9 mouse cellular contexts compared by ENCODE assay signal in genomic region chr8:80830724-80831566, GRCm38 (mm10). TPM values are rescaled to one million over a fixed set of nuclear protein-coding genes. Genes with fewer than 3 reads are reported as not detected.
DNase-seq lines count a peak whose midpoint lies in the region; ATAC-seq lines count a peak whose summit lies in the region.
"Had no signal": no experiment of that assay in that cellular context is flagged by ENCODE, and none has a peak within 500 bp of the region (broad histone marks: within the 10 kb centered on the region; RNA-seq: fewer than 3 reads in every experiment).

No protein-coding gene starts in this region.

- H3K4me2 ChIP-seq in forebrain, embryonic 13.5 days = peak overlapping the region; percentile 27
- no peak overlapping the region for H3K4me2 ChIP-seq in forebrain, embryonic 14.5 days (ENCODE audit: low read length)
- H3K4me2 ChIP-seq in limb, embryonic 12.5 days = peak overlapping the region; percentile 9; the same call in 1 of the 2 replicates

- H3K36me3 ChIP-seq in forebrain, embryonic 13.5 days (ENCODE audit: poor library complexity, severe bottlenecking) = no peaks in the 10 kb centered on the region
- H3K36me3 ChIP-seq in forebrain, embryonic 10.5 days (replicated peaks) = no peaks in the 10 kb centered on the region
- no peaks in the 10 kb centered on the region for H3K36me3 ChIP-seq in forebrain, embryonic 14.5 days (ENCODE audit: control insufficient read depth, insufficient read depth, low read length)
- no peaks in the 10 kb centered on the region for H3K36me3 ChIP-seq in limb, embryonic 12.5 days

- peak; percentile 63 for ATAC-seq in forebrain, embryonic 13.5 days
- ATAC-seq in forebrain, embryonic 14.5 days = peak; percentile 64
- peak; percentile 61; the same call in 1 of the 2 replicates for ATAC-seq in limb, embryonic 12.5 days (ENCODE audit: insufficient number of reproducible peaks, insufficient read depth, low FRiP score, low TSS enrichment, low read depth)
- no peak for ATAC-seq in erythroid progenitor cell, adult 5-6 weeks (replicated peaks; ENCODE audit: low FRiP score, poor library complexity, severe bottlenecking)

- H3K4me3 ChIP-seq in forebrain, embryonic 13.5 days = no peak overlapping the region
- H3K4me3 ChIP-seq in forebrain, embryonic 10.5 days = no peak overlapping the region
- H3K4me3 ChIP-seq in forebrain, embryonic 14.5 days (ENCODE audit: low read depth, low read length) = no peak overlapping the region
- no peak overlapping the region for H3K4me3 ChIP-seq in limb, embryonic 12.5 days (replicated peaks)

- H3K9ac ChIP-seq in forebrain, embryonic 13.5 days = no peak overlapping the region
- H3K9ac ChIP-seq in forebrain, embryonic 14.5 days (ENCODE audit: low read length) = no peak overlapping the region
- no peak overlapping the region for H3K9ac ChIP-seq in limb, embryonic 12.5 days (replicated peaks)

- H3K27ac ChIP-seq in forebrain, embryonic 13.5 days = peak overlapping the region; percentile 78
- H3K27ac ChIP-seq in forebrain, embryonic 10.5 days = no peak overlapping the region
- H3K27ac ChIP-seq in forebrain, embryonic 14.5 days (ENCODE audit: low read depth, low read length) = peak overlapping the region; percentile 15
- peak overlapping the region; percentile 75 for H3K27ac ChIP-seq in limb, embryonic 12.5 days

- no peak for DNase-seq in forebrain, embryonic 10.5 days (ENCODE audit: extremely low spot score, low spot score)
- peak; percentile 16 for DNase-seq in 3T3-L1 (ENCODE audit: low read depth, low spot score)
- DNase-seq in forebrain, embryonic 14.5 days (ENCODE audit: low spot score) = peak; percentile 36
- DNase-seq in left cerebral cortex, postnatal 10 days (ENCODE audit: extremely low spot score in 1 of 2, low spot score in 2 of 2) = no peak
- no peak for DNase-seq in thymus, adult 18-20 months
- DNase-seq: right cerebral cortex, postnatal 4 days had no signal

- WGBS in forebrain, embryonic 13.5 days = 54% methylated on average over 11 of the region's 11 CpGs
- WGBS in forebrain, embryonic 10.5 days = 85% methylated on average over 11 of the region's 11 CpGs
- WGBS in forebrain, embryonic 14.5 days = 55% methylated on average over 11 of the region's 11 CpGs
- whole genome bisulfite sequencing in limb, embryonic 12.5 days = 71% methylated on average over 11 of the region's 11 CpGs

- no peaks in the 10 kb centered on the region for H3K9me3 ChIP-seq in forebrain, embryonic 13.5 days (replicated peaks)
- H3K9me3 ChIP-seq in forebrain, embryonic 10.5 days = no peaks in the 10 kb centered on the region
- no peaks in the 10 kb centered on the region for H3K9me3 ChIP-seq in forebrain, embryonic 14.5 days (replicated peaks; ENCODE audit: control insufficient read depth, low read length)
- H3K9me3 ChIP-seq in limb, embryonic 12.5 days = no peaks in the 10 kb centered on the region

- no peaks in the 10 kb centered on the region for H3K27me3 ChIP-seq in forebrain, embryonic 13.5 days
- H3K27me3 ChIP-seq in forebrain, embryonic 10.5 days (ENCODE audit: poor library complexity, severe bottlenecking) = no peaks in the 10 kb centered on the region
- no peaks in the 10 kb centered on the region for H3K27me3 ChIP-seq in forebrain, embryonic 14.5 days (replicated peaks; ENCODE audit: control insufficient read depth, insufficient read depth, low read length)
- H3K27me3 ChIP-seq in limb, embryonic 12.5 days = no peaks in the 10 kb centered on the region

- intact Hi-C loops in left cerebral cortex, postnatal 10 days (cut with DNase I) = no loop called here

- H3K4me1 ChIP-seq in forebrain, embryonic 13.5 days = peaks cover 35% of the 10 kb centered on the region
- peaks cover 21% of the 10 kb centered on the region for H3K4me1 ChIP-seq in forebrain, embryonic 10.5 days
- peaks cover 29% of the 10 kb centered on the region for H3K4me1 ChIP-seq in forebrain, embryonic 14.5 days (ENCODE audit: control insufficient read depth, insufficient read depth, low read length)
- peaks cover 16% of the 10 kb centered on the region for H3K4me1 ChIP-seq in limb, embryonic 12.5 days (replicated peaks)

RNA-seq across cellular contexts. Expression of gene Gab1, which starts 49.4 kb away (rescaled TPM):
- 10.8 TPM in 2 replicates for polyA plus RNA-seq in forebrain, embryonic 13.5 days (2015; fragmentation: Nextera tagmentation; extraction: Ambion mirVana)
- 10.1 and 11.4 TPM in 2 replicates for polyA plus RNA-seq in forebrain, embryonic 10.5 days (2016; fragmentation: Nextera tagmentation; extraction: Ambion mirVana)
- 15.4 and 15.8 TPM in 2 replicates for polyA plus RNA-seq in forebrain, embryonic 14.5 days (2014; fragmentation: Nextera tagmentation; extraction: Ambion mirVana)
- polyA plus RNA-seq in limb, embryonic 12.5 days (2016; fragmentation: Nextera tagmentation; extraction: Ambion mirVana) = 20.4 and 24.4 TPM in 2 replicates
- 10 to 100 TPM; 11.6 to 11.9 TPM for total RNA-seq in left cerebral cortex, postnatal 10 days (2021)
- 19.3 and 25.2 TPM in 2 replicates for total RNA-seq in erythroid progenitor cell, adult 5-6 weeks (2015; ENCODE audit: low replicate concordance)
- 5.8 and 13.2 TPM in 2 replicates for total RNA-seq in erythroid progenitor cell, adult 5-6 weeks (2017; ENCODE audit: low replicate concordance)

Comparison
In these comparisons a context has a peak if more than half of its experiments do, and no peak if none do; other contexts are left out.
1. DNase-seq: peak in 3T3-L1 (single experiment) and forebrain, embryonic 14.5 days (single experiment); none in forebrain, embryonic 10.5 days (single experiment), left cerebral cortex, postnatal 10 days (0 of 2) and thymus, adult 18-20 months (0 of 2).